Mouse (Mus musculus): Measurements from ENCODE around the gene Gart.

Gart gene

DNA sequence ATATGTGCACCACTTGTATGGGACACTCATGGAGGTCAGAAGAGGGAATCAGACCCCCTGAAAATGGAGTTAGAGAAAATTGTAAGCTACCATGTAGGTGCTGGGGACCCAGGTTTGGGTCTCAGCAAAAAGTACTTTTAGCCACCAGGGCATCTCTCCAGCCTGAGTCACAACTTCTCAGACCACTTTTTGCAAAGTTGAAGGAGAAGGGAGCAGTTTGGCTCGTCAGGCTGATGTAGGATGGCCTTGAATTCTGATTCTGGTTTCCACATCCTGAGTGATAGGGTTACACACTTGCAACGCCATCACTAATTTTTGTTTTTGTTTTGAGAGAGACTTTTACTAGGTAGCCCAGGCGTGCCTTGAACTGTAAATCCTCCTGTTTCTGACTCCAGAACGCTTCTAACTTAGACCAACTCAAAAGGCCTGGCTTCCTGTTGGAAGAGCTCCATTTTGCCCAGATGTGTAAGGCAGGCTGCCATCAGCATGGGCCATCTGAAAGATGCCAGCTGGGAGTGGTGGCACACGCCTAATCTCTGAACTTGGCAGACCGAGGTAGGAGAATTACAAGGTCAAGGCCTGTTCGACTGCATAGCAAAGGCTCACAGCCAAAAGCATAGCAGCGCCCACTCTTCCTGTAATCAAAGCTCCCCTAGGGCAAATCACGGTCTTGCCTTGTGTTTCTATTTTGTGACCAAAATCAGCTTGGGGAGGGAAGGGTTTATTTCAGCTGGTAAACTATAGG is 37.1 kb downstream of the Gart start:
- DNase-seq (ENCODE audit: low spot score in 2 of 2) = no peak

DNA sequence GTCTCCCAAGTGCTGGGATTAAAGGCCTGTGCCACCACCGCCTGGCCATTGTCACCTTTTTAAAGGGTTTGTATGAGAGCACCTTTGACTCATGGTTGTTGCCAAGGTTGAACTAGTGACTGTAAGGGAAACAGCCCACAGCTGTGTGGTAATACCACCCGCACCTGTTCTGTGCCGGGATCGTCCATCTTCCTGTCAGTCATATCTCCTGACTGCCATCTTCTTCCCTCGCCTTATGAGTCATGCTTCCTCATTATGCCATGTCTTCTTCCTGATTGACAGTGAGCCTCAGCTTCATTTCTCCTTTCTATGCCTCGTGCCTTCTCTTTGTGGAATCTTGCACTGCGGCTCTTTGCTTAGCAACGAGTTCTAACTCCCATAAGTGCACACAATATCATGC is 39.8 kb downstream of the Gart start:
- DNase-seq (ENCODE audit: low spot score in 2 of 2) = no peak

DNA sequence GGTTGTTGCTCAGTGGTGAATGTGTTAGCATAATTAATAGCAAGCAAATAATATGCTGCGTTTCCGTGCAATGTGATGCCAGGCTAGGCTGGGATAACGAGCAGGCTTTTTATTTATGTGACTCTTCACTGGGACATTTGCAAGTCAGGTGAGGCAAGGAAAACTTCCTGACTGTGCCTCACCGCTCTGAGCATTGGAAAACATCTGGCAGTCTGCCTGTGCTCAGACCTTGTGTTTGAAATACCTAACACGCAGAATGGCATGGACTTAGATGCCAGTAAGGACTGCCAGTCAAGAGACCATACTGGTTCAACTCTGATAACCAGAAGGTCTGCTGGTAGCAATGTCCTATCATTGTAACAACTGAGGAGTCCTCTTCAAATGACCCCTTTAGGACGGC is 41.6 kb downstream of the Gart start:
- no peak for DNase-seq (ENCODE audit: low spot score in 2 of 2)

DNA sequence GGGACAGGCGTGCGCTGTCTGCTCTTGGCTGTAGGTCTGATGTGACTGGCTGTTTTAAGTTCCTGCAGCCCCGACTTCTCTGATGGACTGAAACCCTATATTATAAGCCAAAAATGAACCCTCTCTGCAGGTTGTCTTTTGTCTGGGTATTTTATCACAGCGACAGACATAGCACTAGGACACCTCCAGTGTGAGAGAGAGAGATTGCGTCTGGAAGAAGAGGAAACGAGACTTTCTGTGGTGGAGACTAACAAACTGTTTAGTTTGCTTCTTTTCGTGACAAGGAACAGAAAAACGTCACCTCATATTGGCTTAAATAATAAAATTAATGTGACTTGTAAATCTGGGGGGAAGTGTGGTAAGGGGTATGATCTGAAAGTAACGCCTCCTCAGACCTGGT is 45.1 kb downstream of the Gart start:
- DNase-seq (ENCODE audit: low spot score in 2 of 2) = no peak

DNA sequence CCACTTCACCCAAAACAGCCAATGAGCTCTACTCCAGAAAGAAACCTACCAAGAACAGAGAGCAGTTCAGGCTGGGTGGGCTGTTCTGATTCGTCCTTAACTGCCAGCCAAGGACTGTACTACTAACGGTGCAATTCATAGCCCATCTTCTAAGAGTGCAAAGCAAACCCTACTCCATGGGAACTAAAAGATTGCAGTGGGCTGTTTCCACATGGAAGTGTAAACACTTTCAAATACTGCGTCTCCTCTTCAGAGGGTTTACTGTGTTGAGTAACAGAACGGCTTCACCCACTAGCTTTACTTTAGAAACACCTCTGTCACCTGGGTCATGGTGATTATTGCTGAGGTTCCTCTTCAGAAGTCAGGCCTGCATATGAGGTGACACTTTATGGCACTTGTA is 45.7 kb downstream of the Gart start:
- DNase-seq (ENCODE audit: low spot score in 2 of 2) = no peak

DNA sequence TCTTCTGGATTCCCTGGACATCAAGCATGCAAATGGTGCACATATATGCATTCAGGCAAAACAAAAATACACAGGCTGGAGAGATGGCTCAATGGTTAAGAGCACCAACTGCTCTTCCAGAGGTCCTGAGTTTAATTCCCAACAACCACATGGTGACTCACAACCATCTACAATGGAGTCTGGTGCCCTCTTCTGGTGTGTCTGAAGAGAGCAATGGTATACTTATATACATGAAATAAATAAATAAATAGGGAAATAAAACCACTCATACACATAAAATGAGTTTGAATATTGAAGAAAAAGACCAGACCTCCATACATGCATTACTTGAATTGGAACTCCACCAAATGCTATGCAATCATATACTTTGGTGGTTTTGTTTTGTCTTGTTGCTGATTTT is 47.5 kb downstream of the Gart start:
- no peak for DNase-seq (ENCODE audit: low spot score in 2 of 2)

DNA sequence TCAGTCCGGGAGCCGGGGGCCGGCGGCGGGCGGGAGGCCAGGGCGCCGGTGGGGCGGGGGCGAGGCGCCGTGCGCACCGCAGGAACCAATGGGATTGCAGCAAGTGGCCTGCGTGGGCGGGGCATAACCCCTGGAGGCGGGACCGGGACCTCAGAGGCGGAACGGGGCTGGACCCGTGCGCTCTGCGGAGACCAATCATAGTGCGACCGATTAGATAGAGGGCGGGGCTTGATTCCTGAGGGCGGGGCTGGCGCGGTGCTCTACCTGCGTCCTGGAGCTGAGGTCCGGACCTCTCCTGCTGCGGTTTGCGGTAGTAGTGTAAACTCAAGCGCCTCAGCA is 49.1 kb downstream of the Gart start, which contains the start of gene Tmem50b:
Gene Tmem50b (minus strand): TSS at position 129 of the 339 bp plus-strand sequence.
- DNase-seq (ENCODE audit: low spot score in 2 of 2) = peak; percentile 97 to 99

DNA sequence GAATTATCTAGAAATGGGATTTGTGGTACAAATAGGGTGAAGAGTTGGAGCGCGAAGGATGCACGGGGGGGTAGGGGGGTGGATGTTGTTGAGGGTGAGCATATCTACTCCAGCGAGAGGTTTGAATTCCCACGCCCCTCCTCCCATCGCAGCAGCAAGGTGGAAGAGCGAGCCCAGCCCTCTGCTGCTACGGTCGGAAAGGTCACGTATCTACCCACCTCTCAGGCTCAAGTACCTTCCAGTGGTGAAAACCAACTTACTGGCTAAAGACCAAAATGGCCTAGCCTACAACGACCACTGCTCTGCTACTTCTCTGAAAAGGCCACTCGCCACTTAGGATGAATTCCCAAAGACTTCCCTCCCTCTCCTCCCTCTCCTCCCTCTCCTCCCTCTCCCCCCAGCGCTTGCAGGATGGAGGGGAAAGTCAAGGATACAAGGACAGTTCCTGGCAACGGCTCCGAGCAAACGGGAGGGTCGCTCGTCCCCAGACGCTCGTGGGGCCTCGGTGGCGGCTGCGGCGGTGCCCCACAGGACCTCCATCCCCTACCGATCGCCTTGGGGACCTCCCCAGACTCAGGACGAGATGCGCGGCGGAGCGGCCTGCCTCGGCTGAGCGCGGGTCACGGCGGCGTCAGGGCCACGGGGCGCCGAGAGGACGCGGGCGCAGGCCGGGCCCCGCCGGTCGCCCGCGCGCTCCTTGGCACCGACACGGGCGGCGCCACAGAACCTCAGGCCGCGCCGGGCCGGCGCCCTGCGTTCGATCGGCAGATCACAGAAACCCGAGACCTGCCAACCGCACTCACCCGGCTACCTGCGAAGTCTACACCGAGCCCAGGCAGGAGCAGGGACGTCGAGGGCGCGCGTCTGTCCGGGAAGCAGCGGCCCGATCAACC is 49.7 kb downstream of the Gart start:
- DNase-seq (ENCODE audit: low spot score in 2 of 2) = no peak

DNA sequence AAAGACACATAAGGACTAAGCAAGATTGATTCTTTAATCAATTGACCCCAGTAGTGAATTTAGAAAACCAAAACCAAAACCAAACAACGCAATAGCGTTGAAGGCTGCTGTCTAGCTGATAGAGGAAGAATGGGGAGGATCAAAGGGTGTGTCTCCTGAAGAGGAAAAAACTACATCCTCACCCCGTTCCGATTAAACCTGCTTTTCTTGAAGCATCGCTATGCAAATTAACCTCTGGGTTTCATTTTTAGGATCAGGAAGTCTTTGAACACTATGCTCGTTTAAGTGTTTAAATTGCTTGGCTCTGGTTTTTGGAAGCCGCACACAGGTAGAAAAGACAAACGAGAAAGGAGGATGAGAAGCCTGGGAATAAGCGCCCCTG is 50.4 kb downstream of the Gart start:
- DNase-seq (ENCODE audit: low spot score in 2 of 2) = no peak

DNA sequence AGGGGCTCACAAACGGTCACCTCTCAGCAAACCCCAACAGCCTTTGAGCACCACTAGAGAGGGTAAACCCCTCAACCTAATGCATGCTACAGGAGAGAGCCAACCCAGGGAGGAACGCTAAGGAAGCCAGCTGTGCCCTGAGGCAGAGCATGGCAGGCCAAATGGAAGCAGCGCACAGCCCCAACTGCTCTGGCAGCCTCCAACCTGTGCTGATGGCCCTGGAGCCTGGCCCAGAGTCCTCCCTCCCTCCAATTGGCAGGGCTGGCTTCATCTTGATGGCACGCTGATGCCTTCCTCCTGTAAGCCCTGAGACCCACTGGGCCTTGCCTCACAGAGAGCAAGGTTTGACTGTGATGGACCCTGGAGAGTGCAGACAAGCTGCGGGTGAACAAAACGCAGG is 51.7 kb downstream of the Gart start:
- peak in 1 of 2 experiments; percentile 21 for DNase-seq (ENCODE audit: low spot score in 2 of 2)

DNA sequence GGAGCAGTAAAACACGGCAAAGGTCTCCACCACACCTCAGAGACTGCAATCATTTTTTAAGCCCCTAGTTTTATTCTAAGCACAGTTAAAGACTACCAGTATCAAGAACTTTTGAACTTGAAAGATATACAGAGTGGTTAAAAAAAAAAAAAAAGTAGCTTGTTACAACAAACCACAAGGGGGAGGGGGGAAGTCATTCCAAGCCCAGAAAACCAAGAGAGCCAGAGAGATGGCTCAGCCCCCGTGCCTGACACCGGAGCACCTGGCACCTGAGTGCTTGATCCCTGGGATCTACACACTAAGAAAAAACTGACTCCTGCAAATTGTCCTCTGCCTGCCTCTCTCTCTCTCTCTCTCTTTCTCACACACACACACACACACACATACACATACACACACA is 53.5 kb downstream of the Gart start:
- DNase-seq (ENCODE audit: low spot score in 2 of 2) = no peak

DNA sequence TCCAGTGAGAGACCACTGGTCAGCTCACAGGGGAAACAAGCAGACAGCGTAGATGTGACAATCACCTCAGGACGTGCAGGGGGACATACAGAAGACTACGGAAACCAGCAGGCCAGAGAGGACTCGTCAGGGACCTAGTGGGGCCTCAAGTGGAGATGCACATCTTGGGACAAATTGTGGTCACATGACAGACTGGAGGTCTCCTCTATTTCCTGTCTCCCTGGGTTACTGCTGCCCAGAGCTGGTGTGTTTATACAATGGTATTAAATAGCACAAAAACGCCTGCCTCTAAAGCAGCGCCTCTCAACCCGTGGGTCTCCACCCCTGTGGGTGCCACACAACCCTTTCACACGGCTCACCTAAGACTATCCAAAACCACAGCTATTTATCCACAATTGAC is 54.6 kb downstream of the Gart start:
- DNase-seq (ENCODE audit: low spot score in 2 of 2) = no peak

DNA sequence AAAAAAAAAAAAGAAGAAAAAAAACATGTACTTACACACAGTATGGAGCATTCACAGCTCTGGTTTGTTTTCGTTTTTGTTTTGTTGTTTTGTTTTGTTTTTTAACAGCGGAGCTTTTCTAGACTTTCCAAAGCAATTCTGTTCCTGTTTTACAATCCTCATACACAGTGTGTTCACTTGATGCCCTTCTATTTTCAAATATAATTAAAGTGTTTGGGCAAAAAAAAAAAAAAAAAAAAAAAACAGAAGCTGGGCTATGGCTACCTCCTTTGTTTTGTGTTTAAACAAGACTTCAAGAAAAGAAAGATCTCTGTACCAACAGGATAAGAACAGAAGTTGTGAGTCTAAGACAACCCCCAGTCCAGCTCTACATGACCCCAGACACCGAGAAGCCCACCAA is 58.0 kb downstream of the Gart start:
- no peak for DNase-seq (ENCODE audit: low spot score in 2 of 2)

DNA sequence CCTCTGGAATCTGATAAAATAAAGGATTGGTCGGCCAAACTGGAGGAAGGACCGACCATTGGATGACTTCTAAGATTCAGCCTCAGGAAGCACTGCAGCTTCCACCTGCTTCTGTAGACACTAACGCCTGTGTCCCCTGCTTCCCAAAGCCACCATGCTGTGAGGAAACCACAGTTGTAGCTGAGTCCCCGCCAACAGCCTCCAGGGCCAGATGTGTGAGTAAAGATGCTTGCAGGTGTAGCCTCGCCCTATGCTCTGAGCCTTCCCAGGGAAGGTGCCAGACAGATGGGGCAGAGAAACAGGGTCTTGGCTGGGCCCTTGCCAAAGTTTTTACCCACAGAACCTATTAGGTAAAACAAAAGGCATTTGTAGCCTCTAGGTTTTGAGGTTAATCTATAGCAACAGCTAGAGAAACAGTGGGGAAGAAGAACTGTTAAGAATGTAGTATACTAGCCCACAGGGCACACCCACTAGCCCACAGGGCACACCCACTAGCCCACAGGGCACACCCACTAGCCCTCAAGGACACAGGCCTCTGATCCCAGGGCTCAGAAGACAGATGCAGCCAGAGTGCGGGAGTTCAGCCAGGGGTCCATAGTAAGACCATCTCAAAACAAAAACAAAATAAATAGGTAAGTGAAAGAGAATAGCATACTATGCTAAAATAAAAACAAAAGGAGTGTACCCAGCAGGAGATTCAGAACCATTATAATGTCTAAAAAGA is 58.9 kb downstream of the Gart start:
- no peak for DNase-seq (ENCODE audit: low spot score in 2 of 2)

DNA sequence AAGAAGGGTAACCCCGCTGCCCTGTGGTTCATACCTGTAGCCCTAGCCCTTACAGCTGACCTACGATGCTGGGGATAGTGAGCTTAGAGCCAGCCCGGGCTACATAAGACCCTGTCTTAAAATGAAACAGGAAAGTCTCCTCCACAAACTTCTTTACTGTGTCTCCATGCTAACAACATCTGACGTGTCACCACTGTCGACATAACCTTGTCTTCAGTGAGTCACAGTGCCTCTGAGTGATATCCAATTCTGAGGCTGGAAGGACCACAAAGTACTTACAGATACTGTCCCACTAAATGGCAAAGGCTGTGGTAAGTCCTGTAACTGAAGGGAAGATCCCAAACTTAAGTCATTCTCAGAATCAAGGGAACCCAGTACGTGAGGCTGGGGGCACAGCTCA is 60.5 kb downstream of the Gart start:
- DNase-seq (ENCODE audit: low spot score in 2 of 2) = no peak

DNA sequence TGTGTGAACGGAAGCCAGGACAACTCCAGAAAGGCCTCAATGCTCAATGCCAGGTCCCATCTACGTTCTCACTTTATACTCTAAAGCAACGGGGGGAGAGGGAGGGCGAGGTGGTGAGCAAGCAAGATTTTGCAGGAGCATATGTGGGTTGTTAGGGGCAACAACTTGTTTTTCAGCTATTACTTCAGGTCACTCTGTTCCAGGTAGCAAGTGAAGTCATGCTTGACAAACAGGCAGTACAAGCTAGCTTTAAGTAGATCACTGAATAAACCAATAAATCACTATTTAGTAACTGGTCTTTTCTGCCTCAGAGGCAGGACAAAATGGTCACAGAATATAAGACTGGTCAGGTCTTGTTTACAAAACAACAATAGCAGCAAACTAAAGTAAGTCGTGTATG is 61.1 kb downstream of the Gart start:
- no peak for DNase-seq (ENCODE audit: low spot score in 2 of 2)

DNA sequence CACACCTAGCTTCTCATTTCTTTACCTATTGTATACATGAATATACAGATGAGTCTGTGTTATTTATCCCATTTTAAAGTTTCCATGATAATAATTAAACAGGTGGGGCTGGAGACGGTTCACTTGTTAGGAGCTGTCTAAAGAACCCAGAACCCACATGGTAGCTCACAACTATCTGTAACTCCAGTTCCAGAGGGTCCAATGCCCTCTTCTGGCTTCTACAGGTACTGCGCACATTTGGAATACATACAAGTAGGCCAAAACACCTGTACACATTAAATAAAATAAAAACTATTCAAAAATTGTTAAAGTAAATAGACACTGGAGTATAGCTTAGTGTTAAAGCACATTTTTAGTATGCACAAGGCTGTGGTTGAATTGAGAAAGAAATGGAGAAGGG is 64.4 kb downstream of the Gart start:
- DNase-seq (ENCODE audit: low spot score in 2 of 2) = no peak

DNA sequence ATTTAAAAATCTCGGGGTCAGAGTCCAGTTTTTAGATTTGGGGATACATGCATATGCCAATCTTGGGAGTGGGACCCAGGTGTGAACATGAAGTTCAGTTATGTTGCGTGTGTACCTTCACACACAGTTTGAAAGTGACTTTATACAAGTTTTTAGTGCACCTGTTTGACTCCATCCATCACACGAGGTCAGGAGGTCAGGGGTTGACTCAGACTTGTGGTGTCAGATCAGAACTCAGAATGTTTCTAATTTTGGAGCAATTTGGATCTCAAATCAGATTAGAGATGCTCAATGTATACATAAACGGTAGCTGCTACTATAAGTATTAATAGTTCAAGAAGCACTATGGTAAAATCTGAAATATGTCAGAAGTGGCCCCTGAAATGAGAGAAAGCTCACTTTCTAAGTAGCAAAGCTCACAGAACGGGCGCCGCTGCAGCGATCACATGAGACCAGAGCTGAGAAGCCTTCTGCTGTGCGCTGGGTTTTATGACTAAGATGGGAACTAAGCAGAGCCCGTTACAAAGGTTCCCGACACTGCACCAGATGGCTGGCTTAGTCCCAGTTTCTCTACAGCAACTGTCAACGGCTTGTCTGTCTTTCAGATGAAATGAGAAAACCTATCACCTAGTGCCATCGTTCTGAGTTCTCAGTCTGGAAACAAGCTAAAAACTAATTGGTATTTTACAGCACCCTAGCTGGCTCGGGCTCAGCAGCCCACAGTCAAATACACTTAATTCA is 67.6 kb downstream of the Gart start:
- DNase-seq (ENCODE audit: low spot score in 2 of 2) = no peak

DNA sequence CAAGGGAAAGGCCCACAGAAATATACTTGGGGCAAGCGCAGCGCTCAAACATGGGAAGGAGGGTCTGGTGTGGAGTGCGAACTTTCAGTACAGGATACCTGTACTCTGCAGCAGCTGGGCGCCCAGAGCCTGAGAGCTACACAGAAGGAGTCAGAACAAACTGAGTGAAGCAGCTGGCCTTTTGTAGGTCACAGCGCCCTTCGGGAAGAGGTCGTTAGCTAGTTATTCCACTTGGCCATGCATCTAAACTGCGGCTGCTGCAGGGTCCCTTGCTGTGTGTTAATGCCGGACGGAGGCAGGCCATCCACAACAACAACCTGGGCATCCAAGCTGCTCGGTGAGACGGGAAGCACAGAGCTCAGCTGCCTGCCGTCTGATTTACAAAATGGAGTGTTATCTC is 71.6 kb downstream of the Gart start:
- DNase-seq (ENCODE audit: low spot score in 2 of 2) = no peak

Measured in frontal cortex, postnatal 10 days (tissue).